Mouse (Mus musculus) midbrain, embryonic 11.5 days (tissue): ENCODE measurements around the gene Atp8b3. TPM values are rescaled to one million over a fixed set of nuclear protein-coding genes. Genes with fewer than 3 reads are reported as not detected.

Experiments used
- ATAC-seq: fragments of 200-750 bp; cut with Nextera tagmentation; 2 replicates; pipeline ENCODE4 v1.8.0; 2017; ENCODE audit warnings: moderate TSS enrichment, moderate library complexity; ENCODE audit not compliant: low FRiP score
- DNase-seq: peaks from one replicate; pipeline ENCODE4 v3.0.0; 2015; ENCODE audit warnings: low spot score; ENCODE audit errors: missing footprints
- H3K27ac ChIP-seq: fragments of 300-500 bp; sonication (generic); 2 replicates; pipeline ENCODE4 v1.5.1; 2014; ENCODE audit warnings: low read depth, low read length
- H3K27me3 ChIP-seq: fragments of 300-500 bp; sonication (generic); 2 replicates; pipeline ENCODE4 v1.6.1; 2014; ENCODE audit warnings: mild to moderate bottlenecking, low read length, moderate library complexity, mixed read lengths; ENCODE audit not compliant: control insufficient read depth, insufficient read depth
- H3K36me3 ChIP-seq: fragments of 300-500 bp; sonication (generic); 2 replicates; pipeline ENCODE4 v1.6.1; 2014; ENCODE audit warnings: mild to moderate bottlenecking, low read length, moderate library complexity, mixed read lengths; ENCODE audit not compliant: control insufficient read depth, insufficient read depth
- H3K4me1 ChIP-seq: fragments of 300-500 bp; sonication (generic); 2 replicates; pipeline ENCODE4 v1.6.1; 2014; ENCODE audit warnings: low read length; ENCODE audit not compliant: control insufficient read depth, insufficient read depth
- H3K4me2 ChIP-seq: fragments of 300-500 bp; sonication (generic); 2 replicates; pipeline ENCODE4 v1.6.1; 2014; ENCODE audit warnings: mild to moderate bottlenecking, moderate library complexity
- H3K4me3 ChIP-seq: fragments of 300-500 bp; sonication (generic); 2 replicates; pipeline ENCODE4 v1.5.1; 2014; ENCODE audit warnings: low read depth, low read length
- H3K9ac ChIP-seq: fragments of 300-500 bp; sonication (generic); 2 replicates; pipeline ENCODE4 v1.6.1; 2014; ENCODE audit warnings: low read length
- H3K9me3 ChIP-seq: fragments of 300-500 bp; sonication (generic); 2 replicates; pipeline ENCODE4 v1.6.1; 2016; ENCODE audit warnings: low read length; ENCODE audit not compliant: control insufficient read depth
- WGBS: fragments of 180-500 bp; shearing (Covaris S2); extraction: QIAGEN DNeasy Blood & Tissue Kit; methylation state at CpG from one replicate; pipeline ENCODE4 v1.1.7; 2014; 5-methylcytosine and 5-hydroxymethylcytosine counted together
- polyA plus RNA-seq: library from polyadenylated mRNA; unstranded; fragments of >200 nt; fragmentation: Nextera tagmentation; extraction: Ambion mirVana; gene quantifications from 2 replicates; pipeline ENCODE4 v1.2.1, GENCODE M21; 2014

The Atp8b3 gene
- polyA plus RNA-seq, 1 experiment from 2014 or later, result 1.2 TPM

GRCm38 (mm10) chr10:80543873-80544272 lies 4.9 kb upstream of the Atp8b3 start:
- no peak for DNase-seq
- Histone ChIP-seq H3K36me3 (peaks cover 27% of the 10 kb centered on the region), H3K27me3 (0 out of 2 replicates have a peak, but pooled peaks cover under 1% of the 10 kb centered on the region), H3K4me2 (no peak overlapping the region), H3K9me3 (no peaks in the 10 kb centered on the region), H3K27ac (no peak overlapping the region), H3K9ac (no peak overlapping the region), H3K4me1 (peaks cover 2% of the 10 kb centered on the region; the same call in 1 of the 2 replicates), H3K4me3 (no peak overlapping the region)
- no peak for ATAC-seq
- 94% methylated on average over 14 of the region's 14 CpGs for WGBS

- WGBS, result 51% methylated on average over 5 of the region's 5 CpGs
These were observed 569 bp upstream of the Atp8b3 start for GRCm38 (mm10) chr10:80539493-80539892.

GRCm38 (mm10) chr10:80538180-80538579 lies 744 bp downstream of the Atp8b3 start:
- H3K36me3 ChIP-seq, result peaks cover 9% of the 10 kb centered on the region; the same call in 1 of the 2 replicates
- 57% methylated on average over 5 of the region's 5 CpGs for WGBS
- no peak overlapping the region for H3K27ac ChIP-seq
- H3K9me3 ChIP-seq, result no peaks in the 10 kb centered on the region
- ATAC-seq (no peak), DNase-seq (no peak)
- H3K4me1 ChIP-seq, result peaks cover 4% of the 10 kb centered on the region
- H3K4me2 ChIP-seq, result no peak overlapping the region
- H3K4me3 ChIP-seq, result no peak overlapping the region
- no peak overlapping the region for H3K9ac ChIP-seq
- H3K27me3 ChIP-seq, result peaks cover 13% of the 10 kb centered on the region; the same call in 1 of the 2 replicates

More at GRCm38 (mm10) chr10:80539493-80539892, 569 bp upstream of the Atp8b3 start:
- no peak overlapping the region for H3K27ac ChIP-seq
- no peak for DNase-seq
- no peak overlapping the region for H3K4me3 ChIP-seq
- H3K9me3 ChIP-seq, result no peaks in the 10 kb centered on the region
- peaks cover 13% of the 10 kb centered on the region; the same call in 1 of the 2 replicates for H3K27me3 ChIP-seq
- no peak overlapping the region for H3K9ac ChIP-seq
- H3K4me2 ChIP-seq, result no peak overlapping the region
- no peak for ATAC-seq
- peaks cover 4% of the 10 kb centered on the region; the same call in 1 of the 2 replicates for H3K4me1 ChIP-seq
- peaks cover 14% of the 10 kb centered on the region for H3K36me3 ChIP-seq

GRCm38 (mm10) chr10:80535711-80536110 lies 3.2 kb downstream of the Atp8b3 start:
- Histone ChIP-seq H3K27me3 (peaks cover 13% of the 10 kb centered on the region; the same call in 1 of the 2 replicates), H3K4me2 (no peak overlapping the region), H3K9me3 (no peaks in the 10 kb centered on the region), H3K4me3 (no peak overlapping the region), H3K27ac (no peak overlapping the region), H3K4me1 (peaks cover 4% of the 10 kb centered on the region), H3K9ac (no peak overlapping the region), H3K36me3 (no peaks in the 10 kb centered on the region)
- ATAC-seq (no peak), DNase-seq (no peak)
- WGBS, result 12% methylated on average over 13 of the region's 13 CpGs

- H3K9me3 ChIP-seq, result no peaks in the 10 kb centered on the region
- ATAC-seq (no peak), DNase-seq (no peak)
- H3K9ac ChIP-seq, result no peak overlapping the region
- 13% methylated on average over 14 of the region's 14 CpGs for WGBS
- H3K27me3 ChIP-seq, result peaks cover 13% of the 10 kb centered on the region; the same call in 1 of the 2 replicates
- H3K36me3 ChIP-seq, result no peaks in the 10 kb centered on the region
- no peak overlapping the region for H3K27ac ChIP-seq
- peak overlapping the region; percentile 8; the same call in 1 of the 2 replicates for H3K4me2 ChIP-seq
- peaks cover 4% of the 10 kb centered on the region for H3K4me1 ChIP-seq
- H3K4me3 ChIP-seq, result no peak overlapping the region
These were observed 3.9 kb downstream of the Atp8b3 start for GRCm38 (mm10) chr10:80535071-80535470.

- no peak overlapping the region for H3K9ac ChIP-seq
- no peak overlapping the region for H3K4me3 ChIP-seq
- 19% methylated on average over 7 of the region's 7 CpGs for WGBS
- peaks cover 11% of the 10 kb centered on the region; the same call in 1 of the 2 replicates for H3K27me3 ChIP-seq
- DNase-seq (no peak), ATAC-seq (0 out of 2 replicates have a peak, but pooled peaks have one; percentile 33)
- no peak overlapping the region for H3K27ac ChIP-seq
- H3K4me1 ChIP-seq, result peaks cover under 1% of the 10 kb centered on the region
- no peaks in the 10 kb centered on the region for H3K9me3 ChIP-seq
- H3K36me3 ChIP-seq, result no peaks in the 10 kb centered on the region
- no peak overlapping the region for H3K4me2 ChIP-seq
These were observed 5.2 kb downstream of the Atp8b3 start for GRCm38 (mm10) chr10:80533704-80534103.

- Histone ChIP-seq H3K4me1 (no peaks in the 10 kb centered on the region; the same call in 1 of the 2 replicates), H3K9ac (no peak overlapping the region), H3K27me3 (peaks cover 11% of the 10 kb centered on the region; the same call in 1 of the 2 replicates), H3K4me2 (no peak overlapping the region), H3K27ac (no peak overlapping the region), H3K4me3 (no peak overlapping the region), H3K36me3 (no peaks in the 10 kb centered on the region), H3K9me3 (no peaks in the 10 kb centered on the region)
- 84% methylated on average over 11 of the region's 11 CpGs for WGBS
- no peak for DNase-seq
- ATAC-seq, result no peak
These were observed 6.1 kb downstream of the Atp8b3 start for GRCm38 (mm10) chr10:80532783-80533182.

GRCm38 (mm10) chr10:80526172-80526571 lies 12.8 kb downstream of the Atp8b3 start:
- ATAC-seq (peak; percentile 91), DNase-seq (no peak)
- no peak overlapping the region for H3K9ac ChIP-seq

GRCm38 (mm10) chr10:80523299-80523698 lies 15.6 kb downstream of the Atp8b3 start:
- Histone ChIP-seq H3K9ac (no peak overlapping the region), H3K36me3 (no peaks in the 10 kb centered on the region), H3K4me3 (no peak overlapping the region), H3K27me3 (no peaks in the 10 kb centered on the region), H3K4me2 (no peak overlapping the region), H3K9me3 (no peaks in the 10 kb centered on the region), H3K27ac (no peak overlapping the region), H3K4me1 (no peaks in the 10 kb centered on the region)
- 91% methylated on average over 7 of the region's 7 CpGs for WGBS
- DNase-seq (no peak), ATAC-seq (no peak)

More at GRCm38 (mm10) chr10:80526172-80526571, 12.8 kb downstream of the Atp8b3 start:
- Histone ChIP-seq H3K4me1 (no peaks in the 10 kb centered on the region), H3K4me2 (peak overlapping the region; percentile 31; the same call in 1 of the 2 replicates), H3K27me3 (no peaks in the 10 kb centered on the region), H3K4me3 (peak overlapping the region; percentile 18; the same call in 1 of the 2 replicates), H3K9me3 (no peaks in the 10 kb centered on the region), H3K36me3 (no peaks in the 10 kb centered on the region), H3K27ac (no peak overlapping the region)
- WGBS, result 27% methylated on average over 9 of the region's 9 CpGs
